Mouse (Mus musculus): ENCODE measurements at regions not wholly inside any gene's neighbourhood (a gene's known extent, or its start where the extent isn't known, plus 50 kb on each side); places are given as distances from the start of the nearest gene placed in this dataset.

DNA sequence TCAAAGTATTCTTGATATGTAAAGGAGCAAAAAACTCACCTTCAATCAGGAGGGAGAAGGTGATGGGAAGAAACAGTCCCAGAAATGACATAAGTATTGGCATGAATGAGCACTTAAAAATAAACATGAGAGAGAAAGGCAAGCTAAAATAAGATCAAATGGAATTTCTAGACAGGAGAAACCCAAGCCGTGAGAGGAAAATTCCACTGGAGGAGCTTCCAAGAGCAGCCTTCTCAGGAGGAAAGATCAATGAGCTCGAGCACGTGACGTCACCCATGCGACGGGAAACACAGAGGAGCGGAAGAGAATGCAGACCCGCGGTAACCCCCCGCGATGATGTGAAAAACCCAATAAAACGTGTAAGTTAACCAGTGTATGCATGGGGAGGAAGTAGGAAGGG is 274.6 kb downstream of the Lyplal1 start:
- Histone ChIP-seq H3K4me2 (ENCODE audit: low read depth, low read length) (no peak overlapping the region), H3K4me3 (ENCODE audit: low read depth, low read length) (no peak overlapping the region), H3K36me3 (replicated peaks; ENCODE audit: control insufficient read depth, insufficient read depth, low read length) (no peaks in the 10 kb centered on the region), H3K9me3 (replicated peaks; ENCODE audit: control insufficient read depth, low read length) (no peaks in the 10 kb centered on the region), H3K9ac (replicated peaks; ENCODE audit: low read depth, low read length) (no peak overlapping the region), H3K4me1 (ENCODE audit: control insufficient read depth, insufficient read depth) (peaks cover 3% of the 10 kb centered on the region; the same call in 1 of the 2 replicates), H3K27me3 (ENCODE audit: control insufficient read depth, insufficient read depth, low read length) (no peaks in the 10 kb centered on the region), H3K27ac (ENCODE audit: low read depth) (no peak overlapping the region)
- DNase-seq (ENCODE audit: low spot score) (no peak), ATAC-seq (ENCODE audit: insufficient read depth, low read depth) (no peak)
- 74% methylated on average over 12 of the region's 12 CpGs for WGBS
- no peak for TF ChIP-seq CTCF (IDR thresholded peaks at IDR 0.05; ENCODE audit: low read depth)
- no peak for TF ChIP-seq EP300 (IDR thresholded peaks at IDR 0.05; ENCODE audit: low read depth)

DNA sequence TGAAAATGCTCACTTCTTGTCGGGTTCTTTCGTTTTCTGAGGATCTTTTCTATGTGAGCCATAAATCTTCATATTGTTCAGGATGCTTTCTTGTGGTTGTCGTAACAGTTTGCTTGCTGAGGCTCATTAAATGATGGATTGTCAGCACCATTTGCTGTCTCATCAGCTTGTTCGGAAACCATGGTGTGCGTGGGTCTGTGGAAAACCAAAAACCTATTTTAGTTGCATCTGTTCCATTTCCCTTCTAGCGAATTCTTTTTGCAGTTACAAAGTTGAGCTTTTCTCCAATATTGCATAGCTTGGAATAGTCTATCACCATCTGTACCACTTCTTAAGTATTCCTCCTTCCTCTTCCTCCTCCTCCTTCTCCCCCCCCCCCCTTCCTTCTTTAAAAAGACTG is 269.9 kb downstream of the Lyplal1 start:
- H3K9ac ChIP-seq (replicated peaks; ENCODE audit: low read depth, low read length) = no peak overlapping the region
- H3K4me3 ChIP-seq (ENCODE audit: low read depth, low read length) = no peak overlapping the region
- no peak overlapping the region for H3K27ac ChIP-seq (ENCODE audit: low read depth)
- ATAC-seq (ENCODE audit: insufficient read depth, low read depth) (no peak), DNase-seq (ENCODE audit: low spot score) (no peak)
- WGBS = 83% methylated on average over 6 of the region's 6 CpGs
- no peaks in the 10 kb centered on the region for H3K9me3 ChIP-seq (replicated peaks; ENCODE audit: control insufficient read depth, low read length)
- TF ChIP-seq EP300 (IDR thresholded peaks at IDR 0.05; ENCODE audit: low read depth) (no peak), CTCF (IDR thresholded peaks at IDR 0.05; ENCODE audit: low read depth) (no peak)
- H3K4me1 ChIP-seq (ENCODE audit: control insufficient read depth, insufficient read depth) = peaks cover 3% of the 10 kb centered on the region; the same call in 1 of the 2 replicates
- H3K27me3 ChIP-seq (ENCODE audit: control insufficient read depth, insufficient read depth, low read length) = no peaks in the 10 kb centered on the region
- H3K4me2 ChIP-seq (ENCODE audit: low read depth, low read length) = no peak overlapping the region
- no peaks in the 10 kb centered on the region for H3K36me3 ChIP-seq (replicated peaks; ENCODE audit: control insufficient read depth, insufficient read depth, low read length)

GRCm38 (mm10) chr1:185850590-185850989 is 266.5 kb downstream of the Lyplal1 start:
- Histone ChIP-seq H3K27ac (ENCODE audit: low read depth) (no peak overlapping the region), H3K27me3 (ENCODE audit: control insufficient read depth, insufficient read depth, low read length) (no peaks in the 10 kb centered on the region), H3K4me3 (ENCODE audit: low read depth, low read length) (no peak overlapping the region), H3K4me2 (ENCODE audit: low read depth, low read length) (no peak overlapping the region), H3K9ac (replicated peaks; ENCODE audit: low read depth, low read length) (no peak overlapping the region), H3K36me3 (replicated peaks; ENCODE audit: control insufficient read depth, insufficient read depth, low read length) (no peaks in the 10 kb centered on the region), H3K9me3 (replicated peaks; ENCODE audit: control insufficient read depth, low read length) (no peaks in the 10 kb centered on the region), H3K4me1 (ENCODE audit: control insufficient read depth, insufficient read depth) (no peaks in the 10 kb centered on the region)
- DNase-seq (ENCODE audit: low spot score) (no peak), ATAC-seq (ENCODE audit: insufficient read depth, low read depth) (no peak)
- TF ChIP-seq EP300 (IDR thresholded peaks at IDR 0.05; ENCODE audit: low read depth) (no peak), CTCF (IDR thresholded peaks at IDR 0.05; ENCODE audit: low read depth) (no peak)

DNA sequence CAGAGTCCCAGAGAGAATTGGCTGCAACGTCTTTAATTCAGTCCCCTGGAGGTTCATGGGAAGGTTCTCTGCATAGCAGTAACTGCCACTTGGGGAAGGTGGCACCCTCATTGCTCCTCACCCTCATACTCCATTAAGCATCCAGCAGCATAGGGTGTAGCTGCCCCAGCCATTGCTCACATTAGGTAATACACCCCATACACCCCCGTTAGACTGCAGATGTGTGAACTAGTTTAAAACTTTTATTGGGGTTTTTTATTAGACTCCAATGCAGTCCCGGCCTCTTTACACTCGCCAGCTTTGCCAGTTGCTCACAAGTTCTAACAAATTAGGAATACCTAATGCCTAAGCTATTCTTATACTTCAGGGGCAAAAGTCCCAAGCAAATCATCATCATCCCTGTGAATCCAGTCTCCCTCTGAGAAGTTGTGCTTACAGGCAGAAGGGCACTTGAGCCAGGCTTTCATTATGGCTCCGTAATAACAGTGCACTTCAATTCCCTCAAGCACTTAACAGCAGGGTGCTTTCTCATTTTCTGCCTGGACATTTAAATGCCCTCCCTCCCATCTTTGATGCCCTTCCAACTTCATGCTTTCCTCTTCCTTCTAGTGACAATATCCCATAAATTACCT is 265.7 kb downstream of the Lyplal1 start:
- H3K4me3 ChIP-seq (ENCODE audit: low read depth, low read length) = no peak overlapping the region
- no peaks in the 10 kb centered on the region for H3K36me3 ChIP-seq (replicated peaks; ENCODE audit: control insufficient read depth, insufficient read depth, low read length)
- H3K9ac ChIP-seq (replicated peaks; ENCODE audit: low read depth, low read length) = no peak overlapping the region
- H3K4me1 ChIP-seq (ENCODE audit: control insufficient read depth, insufficient read depth) = no peaks in the 10 kb centered on the region
- no peak for DNase-seq (ENCODE audit: low spot score)
- WGBS = 77% methylated on average over 5 of the region's 5 CpGs
- TF ChIP-seq CTCF (IDR thresholded peaks at IDR 0.05; ENCODE audit: low read depth) = no peak
- TF ChIP-seq EP300 (IDR thresholded peaks at IDR 0.05; ENCODE audit: low read depth) = no peak
- no peaks in the 10 kb centered on the region for H3K9me3 ChIP-seq (replicated peaks; ENCODE audit: control insufficient read depth, low read length)
- no peak overlapping the region for H3K4me2 ChIP-seq (ENCODE audit: low read depth, low read length)
- ATAC-seq (ENCODE audit: insufficient read depth, low read depth) = no peak
- H3K27me3 ChIP-seq (ENCODE audit: control insufficient read depth, insufficient read depth, low read length) = no peaks in the 10 kb centered on the region
- no peak overlapping the region for H3K27ac ChIP-seq (ENCODE audit: low read depth)

- Histone ChIP-seq H3K9me3 (replicated peaks; ENCODE audit: control insufficient read depth, low read length) (no peaks in the 10 kb centered on the region), H3K4me1 (ENCODE audit: control insufficient read depth, insufficient read depth) (no peaks in the 10 kb centered on the region), H3K9ac (replicated peaks; ENCODE audit: low read depth, low read length) (no peak overlapping the region), H3K27ac (ENCODE audit: low read depth) (no peak overlapping the region), H3K27me3 (ENCODE audit: control insufficient read depth, insufficient read depth, low read length) (no peaks in the 10 kb centered on the region), H3K4me2 (ENCODE audit: low read depth, low read length) (no peak overlapping the region), H3K36me3 (replicated peaks; ENCODE audit: control insufficient read depth, insufficient read depth, low read length) (no peaks in the 10 kb centered on the region), H3K4me3 (ENCODE audit: low read depth, low read length) (no peak overlapping the region)
- DNase-seq (ENCODE audit: low spot score) (no peak), ATAC-seq (ENCODE audit: insufficient read depth, low read depth) (no peak)
- TF ChIP-seq EP300 (IDR thresholded peaks at IDR 0.05; ENCODE audit: low read depth) (no peak), CTCF (IDR thresholded peaks at IDR 0.05; ENCODE audit: low read depth) (no peak)
- WGBS = 40% methylated on average over 4 of the region's 4 CpGs
These were observed 255.4 kb downstream of the Lyplal1 start for GRCm38 (mm10) chr1:185861692-185862091.

DNA sequence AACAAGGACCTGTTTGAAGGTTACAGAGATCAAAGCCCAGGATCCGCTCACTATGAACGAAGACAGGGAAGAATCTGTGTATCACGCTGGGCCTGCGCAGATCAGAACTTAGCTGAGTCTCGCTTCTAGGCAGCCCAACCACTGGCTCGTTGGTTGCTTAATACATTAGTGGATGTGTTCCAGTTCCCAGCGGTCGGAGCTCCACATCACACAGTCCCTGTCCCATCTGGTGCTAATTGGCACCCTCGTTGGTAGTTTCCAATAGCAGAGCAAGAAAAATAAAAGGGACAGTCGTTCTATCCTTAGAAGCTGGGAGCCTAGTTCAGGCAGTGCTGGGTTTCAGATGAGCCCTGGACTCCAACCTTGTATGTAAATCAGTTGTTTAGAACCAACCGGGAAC is 251.2 kb downstream of the Lyplal1 start:
- Histone ChIP-seq H3K27me3 (ENCODE audit: control insufficient read depth, insufficient read depth, low read length) (no peaks in the 10 kb centered on the region), H3K27ac (ENCODE audit: low read depth) (no peak overlapping the region), H3K4me3 (ENCODE audit: low read depth, low read length) (no peak overlapping the region), H3K9ac (replicated peaks; ENCODE audit: low read depth, low read length) (no peak overlapping the region), H3K36me3 (replicated peaks; ENCODE audit: control insufficient read depth, insufficient read depth, low read length) (no peaks in the 10 kb centered on the region), H3K4me1 (ENCODE audit: control insufficient read depth, insufficient read depth) (no peaks in the 10 kb centered on the region), H3K4me2 (ENCODE audit: low read depth, low read length) (no peak overlapping the region), H3K9me3 (replicated peaks; ENCODE audit: control insufficient read depth, low read length) (no peaks in the 10 kb centered on the region)
- DNase-seq (ENCODE audit: low spot score) (no peak), ATAC-seq (ENCODE audit: insufficient read depth, low read depth) (no peak)
- whole genome bisulfite sequencing = 88% methylated on average over 11 of the region's 11 CpGs
- no peak for TF ChIP-seq CTCF (IDR thresholded peaks at IDR 0.05; ENCODE audit: low read depth)
- no peak for TF ChIP-seq EP300 (IDR thresholded peaks at IDR 0.05; ENCODE audit: low read depth)
